Mouse (Mus musculus) megakaryocyte, adult 5-6 weeks (primary cell): ENCODE data around the gene Slc22a5. TPM values are rescaled to one million over a fixed set of nuclear protein-coding genes. Genes with fewer than 3 reads are reported as not detected.

Source experiments
- ATAC-seq: 2 replicates; pipeline ENCODE4 v1.8.0; 2016; ENCODE audit warnings: mild to moderate bottlenecking, inconsistent platforms; ENCODE audit not compliant: poor library complexity, severe bottlenecking
- total RNA-seq, 2 experiments: library from RNA; stranded (forward) in 1 of 2; stranded (reverse) in 1 of 2; fragments of 153-499, 151-499 nt in 1 of 2; fragments of 221-1000, 200-1000 nt in 1 of 2; gene quantifications; 2 replicates each; pipeline versions ENCODE4 v1.2.3 to v1.2.4; 2015 to 2017

Slc22a5 gene
- total RNA-seq, 2 experiments from 2014 or later = 5.5 to 6.6 TPM

DNA sequence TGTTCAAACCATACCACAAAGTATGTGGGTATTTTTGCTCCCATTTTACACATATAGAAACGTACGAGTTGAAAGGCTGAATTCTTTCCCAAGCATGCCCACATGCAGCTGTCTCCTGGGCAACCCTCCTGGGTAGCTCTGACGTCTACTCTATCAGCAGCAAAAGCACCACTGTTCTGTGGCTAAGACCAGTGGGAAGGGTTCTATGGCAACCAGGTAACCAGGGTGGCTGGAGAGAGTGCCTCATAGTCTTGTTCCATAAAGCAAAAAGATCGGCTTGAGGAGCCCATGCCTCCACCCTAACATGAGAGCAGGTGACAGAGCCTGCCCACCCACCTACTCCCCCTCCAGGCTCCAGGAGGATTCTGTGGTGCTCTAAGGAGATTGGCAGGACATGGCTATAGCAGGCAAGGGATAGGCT lies 49.3 kb downstream of the Slc22a5 start:
- no peak for ATAC-seq

DNA sequence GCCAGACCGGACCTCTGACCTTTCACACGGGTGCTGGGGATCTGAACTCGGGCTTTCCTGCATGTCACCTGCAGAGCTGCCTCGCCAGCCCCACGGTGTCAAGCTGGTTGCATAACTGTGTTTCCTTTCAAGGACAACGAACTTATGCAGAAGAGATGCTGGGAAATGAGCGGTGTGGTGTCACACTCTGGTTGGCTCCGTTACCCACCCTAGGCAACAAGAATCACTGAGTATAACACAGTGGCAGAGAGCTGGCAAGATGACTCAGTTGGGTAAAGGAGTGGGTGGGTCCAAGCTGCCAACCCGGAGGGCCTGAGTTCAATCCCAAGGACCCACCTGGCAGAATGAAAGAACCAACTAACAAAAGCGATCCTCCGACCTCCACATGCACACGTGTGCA lies 49.9 kb downstream of the Slc22a5 start:
- ATAC-seq = 0 out of 2 replicates have a peak, but pooled peaks have one; percentile 5

DNA sequence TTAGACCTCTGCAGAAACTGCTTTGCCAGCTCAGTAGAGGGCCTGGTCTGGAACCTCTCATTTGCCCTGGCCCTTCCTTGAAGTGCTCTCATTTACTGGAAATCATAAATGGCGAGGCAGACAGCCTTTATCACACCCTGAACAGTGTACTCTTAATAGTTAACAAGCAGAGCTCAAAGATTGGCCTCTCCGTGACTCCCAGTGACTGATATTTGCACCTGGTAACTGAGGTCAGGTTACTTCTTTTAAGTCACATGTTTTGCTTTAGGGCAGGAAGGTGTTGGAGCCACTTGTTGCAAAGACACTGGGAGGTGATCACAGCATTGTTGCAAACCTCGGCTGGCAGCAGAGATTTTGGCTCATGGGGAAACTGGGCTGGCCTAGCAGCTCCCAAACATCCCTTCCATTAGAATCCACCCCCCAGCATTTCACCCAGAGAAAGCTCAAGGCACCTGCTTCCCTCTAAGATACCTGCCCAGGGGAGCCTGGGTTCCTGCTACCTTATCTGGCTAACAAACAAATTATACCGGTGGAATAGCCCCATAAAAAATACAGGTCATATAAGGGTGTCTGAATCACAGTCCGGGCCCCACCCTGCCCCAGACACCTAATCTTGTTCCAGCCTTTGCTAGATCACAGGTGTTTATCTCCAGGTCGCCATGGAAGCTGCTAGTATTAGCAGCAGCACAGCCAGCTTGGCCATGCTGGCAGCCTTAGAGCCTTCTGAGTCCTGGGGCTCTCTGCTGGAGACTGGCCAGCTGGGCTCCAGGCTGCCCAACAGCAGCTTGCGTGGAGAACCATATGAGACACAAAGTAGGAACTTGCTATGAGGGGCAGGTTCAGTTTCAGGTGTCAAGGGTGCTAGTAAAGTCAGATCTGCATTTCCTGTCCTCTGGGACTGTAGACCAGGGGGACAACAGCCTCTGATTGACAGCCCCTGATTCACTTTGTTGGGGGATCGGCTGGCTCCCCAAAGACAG lies 51.5 kb downstream of the Slc22a5 start:
- no peak for ATAC-seq

DNA sequence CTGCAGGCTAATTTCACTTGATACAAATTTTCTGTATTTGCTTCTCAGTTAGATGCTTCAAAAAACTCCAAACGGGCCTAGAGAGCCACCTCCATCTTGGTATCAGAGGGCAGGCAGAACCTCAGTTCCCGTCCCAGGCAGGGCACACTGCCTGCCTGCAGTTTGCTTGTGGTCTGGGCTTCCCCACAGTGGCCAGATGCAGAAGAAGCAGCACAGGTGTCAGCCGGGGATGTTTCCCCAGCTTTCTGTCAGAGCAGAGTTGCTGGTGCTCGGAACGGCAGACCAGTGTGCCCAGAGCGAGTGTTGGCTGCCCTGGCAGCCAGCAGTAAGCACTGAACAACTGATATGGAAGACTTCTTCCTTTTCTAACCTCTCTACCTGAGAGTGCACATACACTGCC lies 52.3 kb downstream of the Slc22a5 start:
- ATAC-seq = peak; percentile 62

DNA sequence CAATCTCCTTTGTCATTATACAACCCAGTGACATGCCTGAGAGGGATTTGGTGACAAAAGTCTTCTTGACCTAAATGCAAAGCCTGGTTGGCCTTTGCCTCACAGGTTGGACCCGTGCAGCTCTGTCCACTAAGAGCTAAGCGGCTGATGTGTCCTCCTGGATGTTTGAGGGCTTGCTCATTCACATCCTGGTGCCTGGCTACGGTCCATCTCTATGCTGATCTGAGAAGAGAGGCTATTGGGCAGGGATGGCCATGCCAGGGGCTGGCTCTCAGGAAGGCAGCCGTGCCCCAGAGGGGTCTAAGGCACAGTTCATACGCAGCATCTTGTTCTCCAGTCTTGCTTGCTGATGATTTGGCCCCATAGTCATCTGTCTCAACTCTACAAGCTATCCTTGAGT lies 53.7 kb downstream of the Slc22a5 start:
- no peak for ATAC-seq

DNA sequence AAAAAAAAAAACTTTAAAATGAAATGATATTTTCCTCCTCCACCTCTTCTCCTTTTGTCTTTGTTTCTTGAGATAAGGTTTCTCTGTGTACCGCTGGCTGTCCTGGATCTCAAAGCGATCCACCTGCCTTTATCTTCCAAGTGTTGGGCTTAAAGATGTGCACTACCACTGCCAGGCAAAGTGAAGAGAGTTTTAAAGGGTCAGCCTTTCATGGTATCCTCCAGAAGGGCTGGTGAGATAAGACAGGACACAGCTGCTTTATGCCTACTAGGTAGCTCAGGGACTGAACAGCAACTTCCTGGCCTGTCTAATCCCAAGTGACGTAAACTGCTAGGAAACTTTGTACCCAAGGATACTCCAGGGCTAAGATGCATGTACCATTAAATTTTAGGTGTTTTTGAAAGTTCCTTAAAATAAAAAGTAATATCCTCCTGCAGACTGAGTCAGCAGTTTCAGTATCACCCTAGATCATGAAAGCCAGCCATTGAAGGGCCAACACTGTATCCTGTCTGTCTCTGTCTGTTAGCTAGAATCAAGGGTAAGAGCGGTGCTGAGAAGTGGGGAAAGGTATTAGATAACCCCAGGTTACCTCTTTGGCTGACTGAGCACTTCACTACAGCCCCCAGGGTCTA lies 56.0 kb downstream of the Slc22a5 start:
- ATAC-seq = peak; percentile 40

DNA sequence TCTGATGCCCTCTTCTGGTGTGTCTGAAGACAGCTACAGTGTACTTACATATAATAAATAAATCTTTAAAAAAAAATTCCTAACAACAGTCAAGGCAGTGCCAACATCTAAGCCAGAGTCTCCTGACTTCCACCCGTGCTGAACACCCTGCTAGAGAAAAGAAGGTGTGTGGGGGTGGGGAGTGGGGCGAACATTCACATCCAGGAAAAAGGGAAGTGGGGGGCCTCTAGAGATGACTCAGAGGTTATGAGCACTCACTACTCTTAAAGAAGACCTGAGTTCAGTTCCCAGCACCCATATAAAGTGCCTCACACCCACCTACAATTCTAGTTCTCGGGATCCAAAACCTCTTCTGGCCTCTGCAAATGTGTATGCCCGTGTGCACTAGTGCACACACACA lies 66.1 kb downstream of the Slc22a5 start:
- no peak for ATAC-seq

DNA sequence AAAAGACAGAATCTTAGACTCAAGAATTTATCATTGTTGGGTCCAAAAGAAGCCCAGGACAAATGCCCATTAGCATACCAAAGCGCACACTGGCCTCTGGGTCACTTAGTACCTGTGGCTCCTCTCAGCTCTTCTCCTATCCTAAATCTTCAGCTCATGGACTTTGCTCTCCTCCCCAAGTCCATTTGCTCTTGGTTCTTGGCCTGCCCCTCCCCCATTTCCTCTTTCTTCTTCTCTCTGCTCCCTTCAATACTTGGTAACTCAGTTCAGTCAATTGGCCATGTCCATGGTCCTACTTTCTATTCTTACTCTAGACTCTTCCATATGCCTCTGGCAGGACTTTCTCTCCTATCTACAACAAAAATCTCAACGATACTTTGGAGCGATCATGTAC lies 69.5 kb downstream of the Slc22a5 start:
- no peak for ATAC-seq

DNA sequence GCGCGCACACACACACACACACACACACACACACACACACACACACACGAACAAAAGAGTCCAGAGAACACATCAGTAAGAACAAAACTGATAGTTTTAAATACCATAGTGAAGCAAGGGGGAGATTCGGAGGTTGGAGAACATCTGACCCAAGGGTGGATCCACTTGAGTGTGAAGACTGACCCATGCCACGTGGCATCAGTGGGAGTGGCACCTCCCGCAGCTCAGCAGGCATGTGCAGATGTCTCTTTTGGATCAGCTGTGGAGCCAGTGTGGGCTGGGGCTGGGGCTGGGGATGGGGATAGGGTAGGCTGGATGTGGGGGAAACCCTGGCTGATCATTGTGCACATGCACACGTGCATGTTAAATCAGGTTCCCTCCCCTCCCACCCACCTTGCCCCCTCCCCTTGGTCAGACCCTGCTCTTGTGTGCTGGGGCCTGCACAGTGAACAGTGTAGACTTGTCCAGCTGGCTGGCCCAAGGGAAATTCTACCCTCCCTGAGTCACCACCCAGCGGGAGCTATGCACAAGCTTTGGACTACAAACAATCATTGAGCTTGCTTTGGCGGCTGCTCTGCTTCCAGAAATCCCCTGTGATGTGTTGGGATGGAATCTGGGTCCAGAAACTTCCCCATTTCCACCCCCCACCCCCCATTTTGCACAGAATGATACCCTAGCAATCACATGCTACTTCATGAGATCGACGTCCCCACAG lies 70.1 kb downstream of the Slc22a5 start:
- no peak for ATAC-seq

DNA sequence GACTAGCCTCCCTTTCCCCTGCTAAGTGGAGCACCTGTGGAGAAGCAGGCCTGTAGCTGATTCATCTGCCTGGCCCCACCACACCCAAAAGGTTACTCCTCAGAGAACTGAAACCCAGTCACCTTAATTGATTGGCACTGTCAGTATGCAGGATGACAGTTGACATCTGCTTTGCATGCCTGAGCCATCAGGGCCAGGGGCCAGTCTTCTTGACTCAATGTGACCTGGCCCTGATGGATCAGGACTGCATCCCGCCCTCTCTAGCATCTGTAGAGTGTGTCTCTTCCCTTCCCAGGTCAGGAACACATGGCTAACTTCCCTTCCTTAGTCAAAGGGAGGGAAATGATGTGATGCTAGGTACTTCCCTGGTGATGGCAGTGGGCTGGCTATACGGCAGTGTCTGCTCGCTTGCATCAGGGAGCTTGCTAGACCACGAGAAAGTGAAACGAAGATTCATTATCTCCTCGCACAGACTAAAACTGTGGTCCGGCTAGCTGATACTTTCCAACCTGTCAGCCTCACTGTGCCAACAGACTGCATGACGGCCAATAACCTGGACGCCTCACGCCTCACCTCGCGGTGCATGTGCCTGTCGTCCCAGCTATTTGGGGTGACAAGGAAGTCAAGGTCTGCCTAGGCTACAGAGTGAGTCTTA lies 70.8 kb downstream of the Slc22a5 start:
- peak; percentile 35 for ATAC-seq

DNA sequence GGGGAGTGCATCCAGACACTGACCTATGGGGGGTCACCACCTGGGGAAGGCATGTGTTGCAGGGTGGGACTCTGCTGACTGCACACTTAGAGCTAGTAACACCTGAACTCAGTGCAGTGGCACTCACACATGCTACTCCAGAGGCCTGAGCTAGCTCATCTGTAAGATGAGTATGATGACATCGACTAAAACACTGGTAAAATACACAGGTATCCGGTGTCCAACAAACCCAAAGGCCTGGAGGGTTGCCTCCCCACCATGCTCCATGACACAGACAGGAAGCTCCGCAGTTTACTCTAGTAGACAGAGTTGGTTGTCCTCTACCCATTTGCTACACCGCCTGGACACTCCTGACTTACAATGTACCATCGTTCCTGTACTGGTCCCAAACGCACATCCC lies 71.9 kb downstream of the Slc22a5 start:
- ATAC-seq = no peak

DNA sequence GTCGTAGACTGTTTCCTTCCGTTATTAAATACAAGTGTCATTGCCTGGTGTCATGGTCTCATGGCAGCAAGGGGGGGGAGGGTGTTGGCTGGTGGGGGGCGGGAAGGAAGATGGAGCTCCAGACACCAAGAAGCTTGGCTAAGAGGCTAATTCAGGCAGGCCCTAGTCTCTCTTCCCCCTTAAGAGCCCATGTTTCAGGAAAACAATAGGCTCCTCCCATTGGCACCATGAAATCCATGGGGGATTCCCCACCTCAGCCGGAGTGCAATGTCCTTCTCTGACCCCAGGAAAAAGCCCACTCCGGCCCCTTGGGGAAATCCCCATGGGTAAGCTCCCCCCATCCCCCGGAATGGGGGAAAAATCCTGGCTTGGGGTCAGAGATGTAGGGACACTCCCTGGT lies 72.7 kb downstream of the Slc22a5 start:
- peak; percentile 38; the same call in 1 of the 2 replicates for ATAC-seq

DNA sequence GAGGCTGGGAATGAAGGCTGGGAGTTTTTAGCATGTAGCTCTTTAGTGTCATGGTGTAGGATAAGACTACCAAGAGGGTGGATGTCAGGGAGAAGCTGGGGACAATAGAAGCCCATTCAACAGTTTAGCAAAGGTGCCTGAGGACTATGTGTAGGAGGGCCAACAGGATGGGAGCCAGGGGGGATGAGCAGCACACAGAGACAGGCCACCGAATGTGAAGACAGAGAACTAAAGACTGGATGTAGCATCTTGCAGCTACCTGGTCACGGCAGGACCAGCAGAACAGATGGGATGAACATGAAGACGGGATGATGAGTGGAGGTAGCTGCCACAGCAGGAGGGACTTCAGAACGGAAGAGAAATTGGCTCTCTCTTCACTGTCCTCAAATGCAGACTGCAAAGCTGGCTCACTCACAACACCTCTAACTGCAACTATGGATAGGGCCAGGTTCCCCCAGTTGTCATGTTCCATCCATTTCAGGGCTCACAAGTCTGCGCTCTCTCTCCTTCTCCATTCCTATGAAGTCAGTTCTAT lies 74.6 kb downstream of the Slc22a5 start:
- no peak for ATAC-seq

DNA sequence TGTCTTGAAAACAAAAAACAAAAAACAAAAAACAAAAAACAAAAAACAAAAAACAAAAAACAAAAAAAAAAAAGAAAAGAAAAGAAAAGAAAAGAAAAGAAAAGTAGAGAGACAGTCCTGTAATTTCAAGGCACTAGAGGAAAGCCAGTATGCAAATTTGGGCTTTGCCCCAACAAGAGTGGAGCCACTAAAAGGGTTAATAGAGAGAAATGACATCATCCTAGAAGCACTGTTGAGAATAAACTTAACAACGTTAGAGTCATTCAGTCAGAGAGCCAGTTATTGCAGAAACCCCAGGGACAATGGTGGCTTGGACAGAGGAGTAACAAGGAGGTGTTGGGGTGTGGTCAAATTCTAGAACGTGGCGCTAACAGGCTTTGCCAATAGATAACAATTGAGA lies 76.7 kb downstream of the Slc22a5 start:
- ATAC-seq = no peak

Other genes with a start within 250 kb of the Slc22a5 start
- gene Rad50, start 184.3 kb downstream of the Slc22a5 start, total RNA-seq (2015) = 23.9 and 26.7 TPM in 2 replicates
- gene Rad50, start 184.3 kb downstream of the Slc22a5 start, total RNA-seq (2017) = 33.7 and 38.1 TPM in 2 replicates
- gene Il5, start 170.9 kb downstream of the Slc22a5 start, total RNA-seq (2015) = not detected in 2 replicates
- gene Il5, start 170.9 kb downstream of the Slc22a5 start, total RNA-seq (2017) = not detected in 2 replicates
- 37.2 and 38.5 TPM in 2 replicates for gene Irf1, start 121.6 kb downstream of the Slc22a5 start, total RNA-seq (2015)
- 78.4 and 93.1 TPM in 2 replicates for gene Irf1, start 121.6 kb downstream of the Slc22a5 start, total RNA-seq (2017)
- gene Gm17334, start 118.5 kb downstream of the Slc22a5 start, total RNA-seq (2015) = not detected in 2 replicates
- gene Gm17334, start 118.5 kb downstream of the Slc22a5 start, total RNA-seq (2017) = not detected in 2 replicates
- 0.25 and 0.84 TPM in 2 replicates for gene Gm12216, start 32.4 kb downstream of the Slc22a5 start, total RNA-seq (2015)
- 0.70 TPM in 1 of 2 replicates, not detected in the other for gene Gm12216, start 32.4 kb downstream of the Slc22a5 start, total RNA-seq (2017)
- 1.3 and 1.5 TPM in 2 replicates for gene Slc22a21, start 88.7 kb upstream of the Slc22a5 start, total RNA-seq (2015)
- 0.44 and 0.77 TPM in 2 replicates for gene Slc22a21, start 88.7 kb upstream of the Slc22a5 start, total RNA-seq (2017)
- 6.8 and 11.0 TPM in 2 replicates for gene Slc22a4, start 136.4 kb upstream of the Slc22a5 start, total RNA-seq (2015)
- gene Slc22a4, start 136.4 kb upstream of the Slc22a5 start, total RNA-seq (2017) = 8.0 and 8.5 TPM in 2 replicates
- gene Pdlim4, start 177.4 kb upstream of the Slc22a5 start, total RNA-seq (2015) = 0.33 and 0.82 TPM in 2 replicates
- 0.77 and 3.9 TPM in 2 replicates for gene Pdlim4, start 177.4 kb upstream of the Slc22a5 start, total RNA-seq (2017)
- not detected in 2 replicates for gene P4ha2, start 208.4 kb upstream of the Slc22a5 start, total RNA-seq (2015)
- gene P4ha2, start 208.4 kb upstream of the Slc22a5 start, total RNA-seq (2017) = not detected in 2 replicates